Mouse (Mus musculus) urinary bladder, adult 18-20 months (tissue): ENCODE data around the gene Atp7a.

Experiments
- DNase-seq, 2 experiments: peaks; one replicate each; pipeline ENCODE4 v3.0.0; 2022; ENCODE audit warnings: low spot score in 2 of 2, mixed read lengths in 2 of 2

Atp7a gene

GRCm38 (mm10) chrX:106080811-106081443 lies 53.9 kb downstream of the Atp7a start:
- DNase-seq = no peak

GRCm38 (mm10) chrX:106082518-106082917 lies 55.4 kb downstream of the Atp7a start:
- DNase-seq = no peak

DNA sequence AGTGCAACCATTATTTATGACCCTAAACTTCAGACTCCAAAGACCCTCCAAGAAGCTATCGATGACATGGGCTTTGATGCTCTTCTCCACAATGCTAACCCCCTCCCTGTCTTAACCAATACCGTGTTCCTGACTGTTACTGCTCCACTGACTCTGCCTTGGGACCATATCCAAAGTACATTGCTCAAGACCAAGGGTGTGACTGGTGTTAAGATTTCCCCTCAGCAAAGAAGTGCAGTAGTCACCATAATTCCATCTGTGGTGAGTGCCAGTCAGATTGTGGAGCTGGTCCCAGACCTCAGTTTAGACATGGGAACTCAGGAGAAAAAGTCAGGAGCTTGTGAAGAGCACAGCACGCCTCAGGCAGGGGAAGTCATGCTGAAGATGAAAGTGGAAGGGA lies 58.1 kb downstream of the Atp7a start:
- peak in 1 of 2 experiments; percentile 16 for DNase-seq

- no peak for DNase-seq
These were observed 58.5 kb downstream of the Atp7a start for GRCm38 (mm10) chrX:106085564-106085963.

GRCm38 (mm10) chrX:106092939-106093338 lies 65.9 kb downstream of the Atp7a start:
- no peak for DNase-seq

- DNase-seq = peak; percentile 4 to 11
These were observed 78.4 kb downstream of the Atp7a start for GRCm38 (mm10) chrX:106105464-106105863.

GRCm38 (mm10) chrX:106113881-106114280 lies 86.8 kb downstream of the Atp7a start:
- DNase-seq = no peak

- DNase-seq = no peak
These were observed 87.6 kb downstream of the Atp7a start for GRCm38 (mm10) chrX:106114674-106115073.

GRCm38 (mm10) chrX:106122823-106123222 lies 95.7 kb downstream of the Atp7a start:
- no peak for DNase-seq

DNA sequence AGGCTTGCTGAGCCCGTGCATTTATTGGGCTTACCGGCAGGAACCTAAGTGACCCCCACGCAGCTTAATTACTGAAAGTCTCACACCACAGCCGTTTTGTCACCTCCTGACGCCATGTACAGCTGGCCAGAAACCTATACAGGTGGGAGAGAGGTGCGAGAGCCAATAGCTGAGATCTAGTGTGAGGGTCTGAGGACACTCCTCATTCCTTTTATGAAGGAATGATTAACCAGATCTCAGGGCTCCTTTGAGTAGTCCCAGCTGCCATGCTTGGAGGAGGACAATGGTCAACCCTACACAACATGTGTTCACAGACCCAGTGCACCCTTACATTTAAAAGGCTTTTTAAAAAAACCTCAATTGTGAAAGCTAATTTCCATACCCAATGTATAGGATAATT lies 101.2 kb downstream of the Atp7a start:
- DNase-seq = no peak

DNA sequence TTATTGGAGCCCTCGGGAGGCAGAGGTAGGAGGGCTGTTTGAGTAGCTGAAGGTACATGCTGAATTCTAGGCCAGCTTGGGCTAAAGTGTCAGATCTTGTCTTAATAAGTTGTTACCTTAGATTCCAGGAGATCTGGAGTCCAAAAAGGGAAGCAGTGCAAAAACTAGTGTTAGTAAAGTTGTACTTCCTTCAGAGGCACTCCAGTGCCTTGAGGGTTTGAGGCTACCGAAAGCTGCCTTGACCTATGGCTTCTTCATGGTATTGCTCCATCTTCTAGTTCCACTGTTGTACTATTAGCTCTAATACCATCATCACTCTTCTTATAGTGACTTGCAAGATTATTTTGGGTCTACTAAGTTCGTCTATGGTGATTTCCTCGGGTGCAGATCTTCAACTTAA lies 102.8 kb downstream of the Atp7a start:
- DNase-seq = no peak

GRCm38 (mm10) chrX:106134916-106135315 lies 107.8 kb downstream of the Atp7a start:
- DNase-seq = no peak

DNA sequence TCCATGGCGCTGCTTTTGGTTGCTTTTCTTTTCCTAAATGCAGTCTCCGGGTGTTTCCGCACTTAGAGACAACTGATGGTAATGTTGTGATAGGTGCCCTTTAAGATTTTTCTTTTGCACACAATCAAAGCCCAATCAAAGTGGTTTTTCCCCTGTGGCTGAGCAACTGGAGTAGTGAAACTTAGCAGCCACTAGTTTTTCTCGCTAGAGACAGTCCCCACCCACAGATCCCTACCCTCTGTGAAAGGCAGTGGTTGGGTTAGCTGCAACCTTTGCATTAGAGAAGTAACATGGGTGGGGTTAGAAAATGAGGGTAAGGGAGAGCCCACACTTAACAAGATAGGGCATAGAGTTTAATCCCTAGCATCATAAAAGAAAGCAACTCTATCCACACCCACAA lies 108.4 kb downstream of the Atp7a start:
- DNase-seq = no peak

- DNase-seq = no peak
These were observed 109.0 kb downstream of the Atp7a start for GRCm38 (mm10) chrX:106135916-106136575.

GRCm38 (mm10) chrX:106139309-106140070 lies 112.4 kb downstream of the Atp7a start:
- no peak for DNase-seq

DNA sequence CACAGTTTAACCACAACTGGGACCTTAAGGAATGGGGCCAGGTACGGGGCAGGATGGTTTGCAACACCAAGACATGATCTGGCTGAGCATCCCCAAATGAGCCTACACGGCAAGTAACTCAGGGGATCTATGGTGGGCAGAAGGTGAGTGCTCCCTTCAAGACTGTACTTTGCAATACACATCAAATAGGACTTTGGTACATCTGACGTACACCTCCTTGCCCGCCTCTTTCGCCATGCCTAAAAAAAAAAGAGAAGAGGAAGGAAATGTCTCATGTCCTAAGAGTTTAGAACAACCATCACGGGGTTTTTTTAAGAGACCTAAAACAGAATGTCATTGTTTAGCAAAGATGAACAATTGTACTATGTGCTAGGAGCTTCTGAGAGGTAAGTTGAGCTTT lies 115.9 kb downstream of the Atp7a start, which contains the start of gene Tlr13:
TSS of gene Tlr13 (plus strand) at position 269 of the 400 bp plus-strand sequence.
- no peak for DNase-seq

- no peak for DNase-seq
These were observed 121.1 kb downstream of the Atp7a start for GRCm38 (mm10) chrX:106148185-106148584.

DNA sequence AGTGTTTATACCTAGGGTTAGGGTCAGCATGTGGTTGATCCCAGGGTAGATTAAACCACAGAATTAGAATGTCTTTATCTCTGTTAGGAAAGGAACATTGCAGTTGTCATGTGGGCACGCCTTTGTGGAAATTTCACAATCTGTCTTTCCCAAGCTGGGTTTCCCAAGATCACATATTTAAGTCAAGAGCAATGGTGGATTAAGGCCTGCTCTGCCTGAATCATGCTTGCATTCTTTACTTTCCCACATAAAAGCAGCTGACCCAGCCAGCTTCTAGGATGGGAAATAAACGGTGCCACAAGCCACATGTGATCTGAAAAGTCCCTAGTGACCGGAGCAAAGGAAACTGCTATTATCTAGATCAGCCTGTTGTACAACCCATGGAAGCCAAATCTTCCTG lies 122.4 kb downstream of the Atp7a start:
- no peak for DNase-seq

DNA sequence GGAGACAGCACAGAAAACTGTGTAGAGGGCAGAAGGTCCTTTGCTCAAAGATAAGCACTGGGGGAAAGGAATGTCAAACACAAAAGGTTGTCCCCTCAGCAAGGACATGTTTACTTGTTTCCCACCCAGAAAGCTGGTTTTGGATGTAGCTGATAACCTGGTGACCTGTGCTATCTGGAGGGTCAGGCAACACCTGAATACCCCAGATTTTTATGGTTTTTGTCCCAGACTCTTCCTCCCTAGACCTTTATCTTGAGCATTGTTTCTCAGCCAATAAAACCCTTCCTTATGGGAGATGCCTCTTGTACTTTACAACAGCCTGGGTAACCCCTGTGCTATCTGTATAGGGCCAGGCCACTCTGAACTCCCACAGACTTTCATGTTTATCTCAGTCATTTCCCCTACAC lies 127.1 kb downstream of the Atp7a start:
- no peak for DNase-seq

DNA sequence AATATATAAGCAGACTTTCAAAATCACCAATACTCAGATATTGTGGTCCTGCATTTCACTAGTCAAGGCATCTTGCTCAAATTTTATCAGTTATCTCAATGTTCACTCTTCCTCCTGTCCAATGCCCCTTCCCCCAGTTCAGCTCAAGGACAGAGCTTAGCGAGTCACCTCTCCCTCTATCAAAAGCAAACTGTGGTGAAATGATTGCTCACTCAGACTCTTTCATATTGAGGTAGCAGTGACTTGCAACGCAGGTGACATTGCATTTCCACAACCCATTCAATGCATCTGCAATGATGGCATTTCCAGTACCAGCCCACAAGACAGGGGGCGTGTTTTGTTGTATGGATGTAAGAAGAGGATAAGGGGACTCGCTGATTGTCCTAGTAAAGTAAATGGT lies 128.8 kb downstream of the Atp7a start:
- no peak for DNase-seq

- DNase-seq = no peak
These were observed 136.9 kb downstream of the Atp7a start for GRCm38 (mm10) chrX:106163995-106164394.

- DNase-seq = no peak
These were observed 137.5 kb downstream of the Atp7a start for GRCm38 (mm10) chrX:106164555-106164954.

GRCm38 (mm10) chrX:106165089-106165488 lies 138.0 kb downstream of the Atp7a start:
- DNase-seq = no peak
